Mouse (Mus musculus) bone marrow macrophage, adult 2 months (primary cell): ENCODE measurements at regions not wholly inside any gene's neighbourhood (a gene's known extent, or its start where the extent isn't known, plus 50 kb on each side); places are given as distances from the start of the nearest gene placed in this dataset.
"Not testable (repeated sequence)": the region's sequence is repeated elsewhere in the genome, so short reads cannot be mapped to it uniquely, and the experiment has no call there.

Experiments
- H3K27ac ChIP-seq: 2 replicates; pipeline ENCODE4 v1.5.1; 2012; ENCODE audit warnings: low read depth, low read length; ENCODE audit not compliant: insufficient read depth
- H3K4me1 ChIP-seq: 2 replicates; pipeline ENCODE4 v1.6.1; 2012; ENCODE audit warnings: low read length; ENCODE audit not compliant: control insufficient read depth, insufficient read depth
- H3K4me3 ChIP-seq: 2 replicates; pipeline ENCODE4 v1.5.1; 2012; ENCODE audit warnings: mild to moderate bottlenecking, low read length, moderate library complexity; ENCODE audit not compliant: insufficient read depth
- CTCF ChIP-seq: IDR thresholded peaks from 2 replicates; pipeline ENCODE4 v1.5.1; 2012; ENCODE audit warnings: low read depth, mild to moderate bottlenecking, low read length, moderate library complexity
- POLR2A ChIP-seq: IDR thresholded peaks from 2 replicates; pipeline ENCODE4 v1.6.1; 2012; ENCODE audit warnings: mild to moderate bottlenecking, low read depth, low read length, borderline replicate concordance

DNA sequence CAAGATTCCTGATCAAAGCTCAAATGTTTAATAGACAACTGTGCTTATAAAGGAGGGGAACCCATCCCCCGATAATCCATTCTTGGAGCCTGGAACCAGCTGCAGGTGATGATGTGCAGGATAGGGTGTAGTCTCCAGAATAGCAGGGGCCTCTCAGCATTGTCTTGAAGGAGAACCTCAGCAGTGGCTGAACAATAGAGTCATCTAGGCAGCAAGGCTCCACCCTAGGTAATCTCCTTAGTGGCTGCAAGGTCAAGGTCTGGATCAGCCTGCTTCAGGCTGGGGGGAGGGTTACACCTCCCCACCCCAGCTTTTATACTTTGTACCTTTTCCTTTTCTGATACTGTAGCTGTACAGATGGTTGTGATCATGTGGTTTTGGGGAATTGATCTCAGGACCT, 116.8 kb upstream of the Mettl4 start:
- TF ChIP-seq POLR2A (no peak), CTCF (no peak)
- H3K4me1 ChIP-seq: no peaks in the 10 kb centered on the region
- H3K4me3 ChIP-seq: no peak overlapping the region
- H3K27ac ChIP-seq: no peak overlapping the region

- not testable (repeated sequence) for H3K4me1 ChIP-seq
- Histone ChIP-seq H3K27ac (peak overlapping the region; percentile 89), H3K4me3 (peak overlapping the region; percentile 74)
Observed at GRCm38 (mm10) chr17:94864531-94865318, 114.9 kb upstream of the Mettl4 start.

GRCm38 (mm10) chr17:94854698-94855097, 104.9 kb upstream of the Mettl4 start:
- not testable (repeated sequence) for H3K27ac ChIP-seq, H3K4me3 ChIP-seq, H3K4me1 ChIP-seq

DNA sequence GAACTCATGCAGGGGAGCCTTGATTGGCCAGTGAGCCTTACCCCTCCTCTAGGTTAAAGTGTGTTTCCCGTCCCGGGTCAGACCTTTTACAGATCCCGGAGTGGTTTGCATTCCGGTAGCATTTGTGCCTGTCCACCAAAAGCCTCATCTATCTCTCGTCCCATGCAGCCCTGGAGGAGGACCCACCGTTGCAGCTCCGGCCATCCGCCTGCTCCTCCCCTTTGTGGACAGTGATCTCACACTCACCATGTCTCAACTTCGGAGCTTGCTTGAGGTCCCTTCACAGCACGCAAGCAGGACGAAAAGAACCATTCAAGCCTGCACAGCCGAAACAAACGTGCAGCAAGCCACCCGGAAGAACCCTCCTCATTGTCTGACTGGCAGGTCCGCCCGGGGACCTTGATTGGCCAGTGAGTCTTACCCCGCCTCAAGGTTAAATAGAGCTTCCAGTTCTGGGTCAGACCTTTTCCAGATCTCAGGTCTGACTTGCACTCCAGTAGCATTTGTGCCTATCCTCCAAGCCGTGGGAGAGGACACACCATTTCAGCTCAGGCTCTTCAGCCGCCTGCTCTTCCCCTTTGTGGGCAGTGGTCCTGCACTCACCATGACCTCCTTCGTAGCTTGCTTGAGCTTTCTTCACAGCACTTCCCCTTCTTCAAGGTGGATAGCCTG, 84.8 kb upstream of the Mettl4 start:
- H3K27ac ChIP-seq: peak overlapping the region; percentile 62
- no peaks in the 10 kb centered on the region for H3K4me1 ChIP-seq
- TF ChIP-seq POLR2A (no peak), CTCF (no peak)
- peak overlapping the region; percentile 70 for H3K4me3 ChIP-seq

GRCm38 (mm10) chr17:94834067-94834445, 84.2 kb upstream of the Mettl4 start:
- Histone ChIP-seq H3K27ac (peak overlapping the region; percentile 28), H3K4me3 (peak overlapping the region; percentile 70)
- not testable (repeated sequence) for H3K4me1 ChIP-seq

GRCm38 (mm10) chr17:94826415-94826814, 76.6 kb upstream of the Mettl4 start:
- not testable (repeated sequence) for H3K4me1 ChIP-seq, H3K4me3 ChIP-seq

GRCm38 (mm10) chr17:94808758-94809157, 58.9 kb upstream of the Mettl4 start:
- Histone ChIP-seq H3K27ac (no peak overlapping the region), H3K4me1 (no peaks in the 10 kb centered on the region), H3K4me3 (no peak overlapping the region)
- no peak for TF ChIP-seq CTCF
- TF ChIP-seq POLR2A: no peak

More at GRCm38 (mm10) chr17:94826415-94826814, 76.6 kb upstream of the Mettl4 start:
- H3K27ac ChIP-seq: not testable (repeated sequence)
